Mouse (Mus musculus) liver, postnatal 0 days (tissue): ENCODE measurements around the gene H2-DMa.

Experiments used
- CTCF ChIP-seq: sonication (generic); IDR thresholded peaks from 2 replicates; pipeline ENCODE4 v1.5.1; 2016; ENCODE audit warnings: antibody characterized with exemption, low read depth
- EP300 ChIP-seq: IDR thresholded peaks from 2 replicates; pipeline ENCODE4 v1.6.1; 2016; ENCODE audit warnings: antibody characterized with exemption, low read depth, mild to moderate bottlenecking

GRCm38 (mm10) chr17:34117421-34118112, 1.8 kb upstream of the H2-DMa start:
- TF ChIP-seq CTCF (no peak), EP300 (no peak)
